Mouse (Mus musculus) c-Kit-positive CD71-negative TER-119-negative erythroid progenitor cells, embryonic 14.5 days (primary cell): ENCODE measurements around the gene Fhod1.

ENCODE experiments used
- DNase-seq: peaks from one replicate; pipeline ENCODE4 v3.0.0-alpha.2; 2013; ENCODE audit warnings: low read depth

Fhod1 gene

GRCm38 (mm10) chr8:105315073-105315769 lies 32.5 kb downstream of the Fhod1 start:
- no peak for DNase-seq

DNA sequence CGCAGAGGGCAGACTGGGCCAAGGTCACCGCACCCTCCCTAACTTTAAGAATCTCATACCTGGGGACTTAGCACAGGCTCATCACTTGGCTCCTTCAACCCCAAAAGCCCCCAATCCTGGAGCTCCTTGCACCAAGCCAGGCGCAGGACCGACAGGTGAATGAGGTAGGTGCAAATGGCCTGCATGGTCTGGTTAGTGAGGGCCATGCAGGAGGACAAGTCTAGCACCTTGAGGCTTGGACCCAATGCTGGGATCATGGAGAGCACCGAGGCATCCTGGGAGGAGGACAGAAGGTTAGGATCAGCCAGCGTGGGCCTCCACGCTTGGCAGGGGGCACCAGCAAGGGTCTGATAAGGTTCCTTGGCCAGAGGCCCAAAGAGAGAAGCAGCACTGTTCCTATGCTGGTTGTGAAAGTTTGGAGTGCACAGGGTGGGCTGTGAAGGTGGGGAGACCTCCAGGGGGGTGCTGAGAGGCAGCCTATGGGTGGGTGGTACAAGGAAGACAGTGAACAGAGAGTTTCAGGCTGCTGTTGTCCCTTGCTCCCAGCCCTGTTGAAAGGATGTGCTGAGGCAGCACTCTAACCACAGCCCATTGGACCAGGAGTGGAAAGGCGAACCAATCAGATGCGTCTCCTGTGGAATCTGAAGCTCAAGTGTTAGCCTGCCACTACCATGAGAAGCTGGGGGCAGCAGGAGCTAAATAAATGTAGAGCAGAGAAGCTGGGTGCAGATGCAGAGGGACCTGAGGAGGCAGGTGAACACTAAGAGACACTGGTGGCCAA lies 33.9 kb downstream of the Fhod1 start:
- DNase-seq: no peak

- no peak for DNase-seq
Measured at GRCm38 (mm10) chr8:105312891-105313481, 34.8 kb downstream of the Fhod1 start.

DNA sequence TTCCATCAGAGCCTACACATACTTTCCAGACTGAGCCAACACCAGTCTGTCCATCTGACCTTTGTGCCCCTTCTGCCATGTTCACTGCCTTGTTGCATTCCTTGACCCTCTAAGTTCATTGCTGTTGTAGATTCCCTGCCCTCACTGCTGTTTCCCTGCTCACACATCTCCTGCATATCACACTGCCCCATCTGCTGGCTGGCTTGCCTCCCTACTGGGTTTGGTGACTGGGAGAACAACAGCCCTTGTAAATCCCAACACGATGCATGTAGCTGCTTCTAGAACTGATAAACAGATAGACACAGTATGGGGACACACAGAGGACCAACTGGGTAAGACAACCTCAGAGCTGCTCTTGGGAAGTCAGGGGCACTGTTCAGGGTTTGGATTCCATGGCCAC lies 36.0 kb downstream of the Fhod1 start:
- no peak for DNase-seq

DNA sequence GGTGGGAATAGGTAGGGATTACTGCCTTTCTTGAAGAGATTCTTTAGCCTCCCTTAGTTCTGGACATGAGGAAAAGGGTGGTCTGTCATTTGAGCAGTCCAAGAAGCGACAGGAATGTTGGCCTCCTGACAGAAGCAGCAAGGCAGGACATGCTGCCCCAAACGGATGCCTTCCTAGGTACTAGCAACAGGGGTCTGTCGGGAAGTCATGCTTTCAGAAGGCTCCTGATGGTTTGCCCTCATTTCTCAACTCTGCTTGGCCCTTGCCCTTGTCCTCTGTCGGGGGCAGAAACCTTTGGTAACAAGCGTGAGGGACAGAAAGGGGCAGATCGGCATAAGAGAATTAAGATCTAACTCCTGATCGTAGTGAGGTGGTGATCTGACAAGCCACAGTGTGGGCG lies 37.6 kb downstream of the Fhod1 start:
- no peak for DNase-seq

GRCm38 (mm10) chr8:105309142-105309847 lies 38.5 kb downstream of the Fhod1 start:
- no peak for DNase-seq

DNA sequence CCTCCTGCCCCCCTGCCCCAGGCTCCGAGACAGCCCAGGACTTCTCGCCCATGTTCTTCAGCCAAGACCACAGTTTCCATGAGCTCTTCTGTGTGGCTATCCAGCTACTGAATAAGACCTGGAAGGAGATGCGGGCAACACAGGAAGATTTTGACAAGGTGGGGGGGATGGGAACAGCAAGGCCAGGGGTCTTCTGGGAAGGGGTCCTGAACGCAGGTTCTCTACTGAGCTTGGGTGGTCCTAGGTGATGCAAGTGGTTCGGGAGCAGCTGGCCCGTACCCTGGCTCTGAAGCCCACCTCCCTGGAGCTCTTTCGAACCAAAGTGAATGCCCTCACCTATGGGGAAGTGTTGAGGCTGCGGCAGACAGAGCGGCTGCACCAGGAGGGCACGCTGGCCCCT lies 39.3 kb downstream of the Fhod1 start:
- no peak for DNase-seq

- no peak for DNase-seq
Measured at GRCm38 (mm10) chr8:105307670-105308069, 40.1 kb downstream of the Fhod1 start.

DNA sequence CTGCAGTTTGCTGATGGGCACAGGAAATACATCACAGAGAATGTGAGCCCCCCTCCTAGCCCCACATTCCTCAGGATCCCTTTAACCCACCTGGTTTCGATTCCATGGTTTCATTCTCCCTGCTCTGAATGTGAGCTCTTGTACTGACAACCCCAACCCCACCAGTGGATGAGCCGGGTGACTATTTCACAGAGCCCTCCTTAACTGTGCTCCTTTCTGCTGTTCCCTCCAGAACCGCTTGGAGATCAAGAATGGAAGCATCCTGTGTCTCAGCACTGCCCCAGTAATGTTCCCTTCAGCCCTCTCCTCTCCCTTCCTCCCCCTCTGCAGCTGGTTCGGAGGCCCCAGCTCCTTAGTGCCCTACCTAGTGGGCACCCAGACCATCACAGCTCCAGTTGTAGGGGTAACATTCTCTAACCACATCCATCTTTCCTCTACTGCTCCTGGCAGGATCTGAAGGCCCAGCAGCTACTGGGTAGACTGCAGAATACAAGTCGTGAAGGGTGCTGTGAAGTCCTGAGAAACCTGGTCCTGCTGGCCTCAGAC lies 41.5 kb downstream of the Fhod1 start:
- DNase-seq: no peak

DNA sequence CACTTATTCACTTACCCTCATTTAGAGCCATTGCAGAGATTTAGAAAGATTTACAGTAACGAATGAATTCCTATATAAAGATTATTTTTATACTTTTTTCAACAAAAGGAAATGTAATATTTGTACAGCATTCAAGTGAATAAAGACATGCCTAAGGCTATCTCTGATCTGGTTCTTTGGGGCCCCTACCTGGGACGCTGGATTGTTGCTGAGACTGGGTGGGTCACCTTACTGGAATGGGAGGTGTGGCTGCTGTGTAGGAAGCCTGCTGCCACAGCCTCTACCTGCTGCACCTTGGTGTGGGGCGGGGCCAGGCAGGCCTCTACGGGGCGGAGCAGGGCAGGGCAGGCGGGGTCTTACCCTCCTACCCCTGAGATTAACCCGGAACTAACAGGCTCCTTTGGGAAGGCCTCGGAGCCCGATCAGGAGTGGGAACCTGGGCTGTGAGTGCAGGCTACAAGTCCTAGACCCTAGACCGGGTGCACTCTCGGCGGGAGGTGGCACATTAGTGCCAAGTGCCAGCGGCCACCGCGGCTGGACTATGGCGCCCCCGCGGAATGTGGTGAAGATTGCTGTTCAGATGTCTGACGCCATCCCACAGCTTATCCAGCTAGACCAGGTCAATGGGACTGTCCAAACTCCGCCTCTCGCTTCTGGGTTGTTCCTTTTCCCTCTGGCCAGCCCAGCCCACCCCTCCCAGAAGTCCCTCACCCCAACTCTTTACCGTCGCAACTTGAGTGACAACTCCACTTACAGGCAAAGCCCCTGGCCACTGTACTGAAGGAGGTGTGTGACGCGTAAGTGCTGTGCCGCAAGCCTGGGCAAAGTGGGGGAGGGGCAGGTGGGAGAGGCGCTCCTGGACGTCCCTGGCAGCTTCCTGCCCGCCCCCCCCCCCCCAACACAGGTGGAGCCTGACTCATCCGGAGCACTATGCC lies 42.3 kb downstream of the Fhod1 start, which contains the start of gene Elmo3:
Gene Elmo3 (plus strand): TSS at position 391 of the 935 bp plus-strand sequence.
- no peak for DNase-seq

DNA sequence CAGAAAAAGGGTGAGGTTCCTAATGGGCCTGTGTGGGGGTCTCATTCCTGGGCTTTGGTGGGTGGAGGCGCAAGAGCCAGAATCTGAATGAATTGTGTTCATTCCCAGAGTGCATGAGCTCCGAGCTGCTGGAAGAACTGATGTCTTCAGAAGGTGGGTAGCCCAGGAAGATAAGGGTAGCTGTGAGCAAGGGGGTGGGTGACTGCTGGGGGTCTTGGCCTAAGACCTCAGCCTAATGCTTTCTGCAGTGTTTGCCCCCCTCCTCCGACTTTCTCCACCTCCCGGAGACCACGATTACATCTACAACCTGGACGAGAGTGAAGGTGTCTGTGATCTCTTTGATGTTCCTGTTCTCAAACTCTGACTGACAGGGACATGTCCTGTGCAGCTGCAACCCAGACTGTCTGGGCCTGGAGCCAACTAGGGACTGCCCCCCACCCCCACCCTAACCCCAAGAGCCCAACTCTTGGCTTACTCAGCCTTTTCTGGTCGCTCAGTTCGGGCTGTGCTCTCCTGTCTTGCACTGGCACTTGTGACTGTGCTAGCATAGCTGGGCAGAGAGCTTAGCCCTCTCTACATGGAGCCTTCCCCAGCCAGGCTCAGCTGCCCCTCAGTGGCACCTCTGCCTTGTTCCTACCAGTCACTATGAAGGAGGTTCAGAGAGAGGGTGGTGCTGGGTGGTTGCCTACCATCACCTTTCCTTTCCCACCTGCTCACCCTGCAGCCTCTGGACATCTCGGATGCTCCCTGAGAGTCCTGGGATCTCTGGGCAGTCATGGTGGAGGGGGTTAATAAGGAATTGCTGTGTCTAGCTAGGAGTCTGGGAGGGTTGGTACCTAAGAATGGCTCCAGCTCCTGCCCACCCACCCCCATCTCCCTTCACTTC lies 43.2 kb downstream of the Fhod1 start:
- DNase-seq: no peak

- DNase-seq: no peak
Measured at GRCm38 (mm10) chr8:105303874-105304273, 43.9 kb downstream of the Fhod1 start.

DNA sequence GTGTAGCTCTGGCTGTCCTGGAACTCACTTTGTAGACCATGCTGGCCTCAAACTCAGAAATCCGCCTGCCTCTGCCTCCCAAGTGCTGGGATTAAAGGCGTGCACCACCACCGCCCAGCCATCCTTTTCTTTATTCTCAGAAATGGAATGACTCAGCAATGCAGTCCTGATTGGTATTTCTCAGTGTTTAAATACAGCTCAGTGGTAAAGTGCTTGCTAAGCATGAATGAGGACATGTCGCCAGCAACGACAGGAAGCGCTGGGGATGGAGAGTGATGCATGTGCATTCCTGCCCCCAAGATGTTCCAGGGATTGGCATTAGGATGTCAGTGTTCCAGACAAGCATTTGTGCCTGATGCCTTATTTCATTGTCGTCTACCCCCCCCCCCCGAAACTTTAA lies 44.4 kb downstream of the Fhod1 start:
- DNase-seq: no peak

- DNase-seq: no peak
Measured at GRCm38 (mm10) chr8:105299962-105300361, 47.8 kb downstream of the Fhod1 start.

GRCm38 (mm10) chr8:105298351-105299252 lies 49.2 kb downstream of the Fhod1 start:
- no peak for DNase-seq

GRCm38 (mm10) chr8:105297511-105298192 lies 50.1 kb downstream of the Fhod1 start, which contains the start of gene E2f4:
Gene E2f4 (plus strand): TSS chr8:105297663.
- DNase-seq: peak; percentile 86

GRCm38 (mm10) chr8:105295895-105296573 lies 51.7 kb downstream of the Fhod1 start, which contains the start of gene Exoc3l:
Gene Exoc3l (minus strand): TSS chr8:105296101.
- no peak for DNase-seq

DNA sequence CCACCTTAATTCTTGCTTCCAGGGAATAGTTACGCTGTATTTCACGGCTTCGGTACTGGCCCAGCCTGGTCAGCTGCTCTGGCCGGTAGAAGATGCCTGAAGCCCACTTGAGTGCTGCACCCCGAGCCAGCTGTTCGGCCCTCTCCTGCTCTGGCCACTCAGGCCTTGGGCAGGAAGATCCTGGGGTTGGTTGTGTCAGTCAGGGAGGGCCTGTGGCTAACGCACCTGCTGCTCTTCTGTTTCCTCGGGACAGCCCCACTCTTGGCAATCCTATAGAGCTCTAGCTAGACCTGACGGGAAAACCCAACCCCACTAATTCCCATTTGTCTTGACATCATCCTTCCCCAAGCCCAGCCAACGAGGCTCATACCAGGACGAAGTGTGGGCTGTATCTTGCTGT lies 52.5 kb downstream of the Fhod1 start:
- DNase-seq: no peak
